In genomic region chr9:24780391-24780928, GRCm38 (mm10) we compare ENCODE assay signal across 9 mouse cellular contexts. TPM values are rescaled to one million over a fixed set of nuclear protein-coding genes. Genes with fewer than 3 reads are reported as not detected.
DNase-seq lines count a peak whose midpoint lies in the region; ATAC-seq and TF ChIP-seq lines count a peak whose summit lies in the region.
"Had no signal": no experiment of that assay in that cellular context is flagged by ENCODE, and none has a peak within 500 bp of the region (broad histone marks: within the 10 kb centered on the region; RNA-seq: fewer than 3 reads in every experiment).

No protein-coding gene starts in this region.

- no peaks in the 10 kb centered on the region for H3K4me1 ChIP-seq in kidney, postnatal 0 days (replicated peaks; ENCODE audit: insufficient read depth, low read length)
- H3K4me1 ChIP-seq in forebrain, embryonic 15.5 days: peaks cover 29% of the 10 kb centered on the region
- peaks cover 14% of the 10 kb centered on the region for H3K4me1 ChIP-seq in limb, embryonic 12.5 days (replicated peaks)
- H3K4me1 ChIP-seq in neural tube, embryonic 14.5 days (ENCODE audit: control insufficient read depth, insufficient read depth, low read length): peaks cover 3% of the 10 kb centered on the region; the same call in 1 of the 2 replicates

- DNase-seq in kidney, postnatal 0 days (ENCODE audit: low spot score): no peak
- DNase-seq in kidney, adult 9 months: no peak
- DNase-seq in layer of hippocampus, postnatal 36 days: no peak
- DNase-seq in adrenal gland, postnatal 4 days (ENCODE audit: low spot score in 2 of 2): no peak
- DNase-seq in cerebellum, adult 11-12 months: no peak
- DNase-seq: thymus, postnatal 25 days had no signal

- peak; percentile 49 for ATAC-seq in kidney, postnatal 0 days (replicated peaks; ENCODE audit: low FRiP score, low read depth)
- ATAC-seq in forebrain, embryonic 15.5 days (replicated peaks): peak; percentile 44
- ATAC-seq in limb, embryonic 12.5 days (ENCODE audit: insufficient number of reproducible peaks, insufficient read depth, low FRiP score, low TSS enrichment, low read depth): peak; percentile 53; the same call in 1 of the 2 replicates
- peak; percentile 39; the same call in 1 of the 2 replicates for ATAC-seq in neural tube, embryonic 14.5 days (ENCODE audit: low read depth)

- no peak overlapping the region for H3K9ac ChIP-seq in kidney, postnatal 0 days (ENCODE audit: low read depth, low read length)
- no peak overlapping the region for H3K9ac ChIP-seq in forebrain, embryonic 15.5 days (replicated peaks)
- no peak overlapping the region for H3K9ac ChIP-seq in limb, embryonic 12.5 days (replicated peaks)
- no peak overlapping the region for H3K9ac ChIP-seq in neural tube, embryonic 14.5 days (replicated peaks; ENCODE audit: low read depth, low read length)

- no peaks in the 10 kb centered on the region for H3K36me3 ChIP-seq in kidney, postnatal 0 days (ENCODE audit: insufficient read depth, low read length)
- no peaks in the 10 kb centered on the region for H3K36me3 ChIP-seq in forebrain, embryonic 15.5 days
- H3K36me3 ChIP-seq in limb, embryonic 12.5 days: no peaks in the 10 kb centered on the region
- H3K36me3 ChIP-seq in neural tube, embryonic 14.5 days (ENCODE audit: control insufficient read depth, insufficient read depth, low read length): no peaks in the 10 kb centered on the region

- TF ChIP-seq CTCF in kidney, postnatal 0 days (IDR thresholded peaks at IDR 0.05; ENCODE audit: low read depth): no peak

- H3K4me3 ChIP-seq in kidney, postnatal 0 days (replicated peaks; ENCODE audit: low read depth, low read length): peak overlapping the region; percentile 16
- H3K4me3 ChIP-seq in forebrain, embryonic 15.5 days: peak overlapping the region; percentile 33
- H3K4me3 ChIP-seq in limb, embryonic 12.5 days (replicated peaks): peak overlapping the region; percentile 39
- no peak overlapping the region for H3K4me3 ChIP-seq in neural tube, embryonic 14.5 days (ENCODE audit: low read depth, low read length)

- 4% methylated on average over 20 of the region's 22 CpGs for WGBS in kidney, postnatal 0 days
- 2% methylated on average over 20 of the region's 22 CpGs for WGBS in forebrain, embryonic 15.5 days
- 3% methylated on average over 16 of the region's 22 CpGs for WGBS in limb, embryonic 12.5 days
- WGBS in neural tube, embryonic 14.5 days: 1% methylated on average over 22 of the region's 22 CpGs

- no peak overlapping the region for H3K27ac ChIP-seq in kidney, postnatal 0 days
- H3K27ac ChIP-seq in forebrain, embryonic 15.5 days (replicated peaks): no peak overlapping the region
- no peak overlapping the region for H3K27ac ChIP-seq in limb, embryonic 12.5 days
- H3K27ac ChIP-seq in neural tube, embryonic 14.5 days (ENCODE audit: low read depth, low read length): no peak overlapping the region

- peaks cover 74% of the 10 kb centered on the region for H3K27me3 ChIP-seq in kidney, postnatal 0 days (ENCODE audit: insufficient read depth, low read length)
- H3K27me3 ChIP-seq in forebrain, embryonic 15.5 days: peaks cover 67% of the 10 kb centered on the region
- peaks cover 72% of the 10 kb centered on the region for H3K27me3 ChIP-seq in limb, embryonic 12.5 days
- H3K27me3 ChIP-seq in neural tube, embryonic 14.5 days (ENCODE audit: control insufficient read depth, insufficient read depth, low read length): peaks cover 69% of the 10 kb centered on the region

- no peaks in the 10 kb centered on the region for H3K9me3 ChIP-seq in kidney, postnatal 0 days (replicated peaks; ENCODE audit: low read length)
- no peaks in the 10 kb centered on the region for H3K9me3 ChIP-seq in forebrain, embryonic 15.5 days
- H3K9me3 ChIP-seq in limb, embryonic 12.5 days: no peaks in the 10 kb centered on the region
- H3K9me3 ChIP-seq in neural tube, embryonic 14.5 days (ENCODE audit: control insufficient read depth, low read length): no peaks in the 10 kb centered on the region

- H3K4me2 ChIP-seq in kidney, postnatal 0 days (ENCODE audit: low read length): peak overlapping the region; percentile 60
- H3K4me2 ChIP-seq in forebrain, embryonic 15.5 days (replicated peaks): peak overlapping the region; percentile 61
- H3K4me2 ChIP-seq in limb, embryonic 12.5 days: peak overlapping the region; percentile 68
- no peak overlapping the region for H3K4me2 ChIP-seq in neural tube, embryonic 14.5 days (ENCODE audit: low read depth, low read length)

RNA-seq across cellular contexts. Expression of gene Tbx20, which starts 6.4 kb away (rescaled TPM):
- polyA plus RNA-seq in kidney, postnatal 0 days (2015; fragmentation: Nextera tagmentation; extraction: Ambion mirVana): not detected in 2 replicates
- polyA plus RNA-seq in forebrain, embryonic 15.5 days (2015; fragmentation: Nextera tagmentation; extraction: Ambion mirVana): 0.03 and 0.04 TPM in 2 replicates
- 0.13 TPM in 1 of 2 replicates, not detected in the other for polyA plus RNA-seq in limb, embryonic 12.5 days (2016; fragmentation: Nextera tagmentation; extraction: Ambion mirVana)
- polyA plus RNA-seq in neural tube, embryonic 14.5 days (2014; fragmentation: Nextera tagmentation; extraction: Ambion mirVana): 0.35 TPM in 1 of 2 replicates, not detected in the other
- total RNA-seq in layer of hippocampus, postnatal 36 days (2021): not detected
- 10 to 100 TPM; 27.4 to 27.7 TPM for total RNA-seq in adrenal gland, postnatal 4 days (2021)
